Mouse (Mus musculus) heart, embryonic 14.5 days (tissue): ENCODE data around the gene Sphk2. TPM values are rescaled to one million over a fixed set of nuclear protein-coding genes. Genes with fewer than 3 reads are reported as not detected.

ENCODE experiments used
- ATAC-seq: fragments of 200-750 bp; cut with Nextera tagmentation; 2 replicates; pipeline ENCODE4 v1.8.0; 2017; ENCODE audit warnings: low read depth, moderate TSS enrichment; ENCODE audit not compliant: insufficient number of reproducible peaks, insufficient read depth, low FRiP score
- H3K27ac ChIP-seq, 2 experiments: fragments of 200-500 bp in 1 of 2; fragments of 300-500 bp in 1 of 2; sonication (generic) in 1 of 2; replicated peaks in 1 of 2; 2 replicates each; pipeline ENCODE4 v1.5.1; 2012 to 2014; ENCODE audit warnings: low read depth in 2 of 2, low read length in 2 of 2, control low read depth in 1 of 2, mild to moderate bottlenecking in 1 of 2, mixed read lengths in 1 of 2; ENCODE audit not compliant: control insufficient read depth in 1 of 2, insufficient read depth in 1 of 2
- H3K27me3 ChIP-seq: fragments of 300-500 bp; sonication (generic); 2 replicates; pipeline ENCODE4 v1.6.1; 2014; ENCODE audit warnings: mild to moderate bottlenecking, low read length, control low read depth; ENCODE audit not compliant: control insufficient read depth, insufficient read depth
- H3K36me3 ChIP-seq: fragments of 300-500 bp; sonication (generic); 2 replicates; pipeline ENCODE4 v1.6.1; 2014; ENCODE audit warnings: mild to moderate bottlenecking, control low read depth, low read length, mixed read lengths; ENCODE audit not compliant: control insufficient read depth, insufficient read depth
- H3K4me1 ChIP-seq, 2 experiments: fragments of 200-500 bp in 1 of 2; fragments of 300-500 bp in 1 of 2; sonication (generic) in 1 of 2; 2 replicates each; pipeline ENCODE4 v1.6.1; 2012 to 2014; ENCODE audit warnings: low read length in 2 of 2, control low read depth in 1 of 2, mixed read lengths in 1 of 2; ENCODE audit not compliant: control insufficient read depth in 2 of 2, insufficient read depth in 2 of 2
- H3K4me2 ChIP-seq: fragments of 300-500 bp; sonication (generic); 2 replicates; pipeline ENCODE4 v1.6.1; 2014; ENCODE audit warnings: mild to moderate bottlenecking, low read length
- H3K4me3 ChIP-seq, 2 experiments: fragments of 200-500 bp in 1 of 2; fragments of 300-500 bp in 1 of 2; sonication (generic) in 1 of 2; 2 replicates each; pipeline ENCODE4 v1.5.1; 2012 to 2014; ENCODE audit warnings: low read length in 2 of 2, mild to moderate bottlenecking in 2 of 2, control low read depth in 1 of 2, low read depth in 1 of 2, moderate library complexity in 1 of 2; ENCODE audit not compliant: control insufficient read depth in 1 of 2, insufficient read depth in 1 of 2
- H3K9ac ChIP-seq: fragments of 300-500 bp; sonication (generic); 2 replicates; pipeline ENCODE4 v1.6.1; 2014; ENCODE audit warnings: mild to moderate bottlenecking, low read length
- H3K9me3 ChIP-seq: fragments of 300-500 bp; sonication (generic); 2 replicates; pipeline ENCODE4 v1.6.1; 2016; ENCODE audit warnings: low read length, control low read depth; ENCODE audit not compliant: control insufficient read depth
- WGBS: fragments of 180-500 bp; shearing (Covaris S2); extraction: QIAGEN DNeasy Blood & Tissue Kit; methylation state at CpG from one replicate; pipeline ENCODE4 v1.1.7; 2014; 5-methylcytosine and 5-hydroxymethylcytosine counted together
- polyA plus RNA-seq: library from polyadenylated mRNA; unstranded; fragments of >200 nt; fragmentation: Nextera tagmentation; extraction: Ambion mirVana; gene quantifications from 2 replicates; pipeline ENCODE4 v1.2.1, GENCODE M21; 2014

Gene Sphk2
- polyA plus RNA-seq, 1 experiment from 2014 or later: 12.5 TPM

GRCm38 (mm10) chr7:45749401-45749800, 31.6 kb upstream of the Sphk2 start:
- Histone ChIP-seq H3K27ac (no peak overlapping the region), H3K9ac (no peak overlapping the region), H3K9me3 (no peaks in the 10 kb centered on the region), H3K27me3 (no peaks in the 10 kb centered on the region), H3K4me3 (no peak overlapping the region), H3K4me2 (no peak overlapping the region), H3K4me1 (peaks cover 7 to 9% of the 10 kb centered on the region in 2 experiments; a peak in 3 of 4 replicates), H3K36me3 (no peaks in the 10 kb centered on the region)
- WGBS: 41% methylated on average over 9 of the region's 10 CpGs
- no peak for ATAC-seq

- H3K4me1 ChIP-seq: peaks cover 7 to 9% of the 10 kb centered on the region in 2 experiments; a peak in 3 of 4 replicates
- no peak overlapping the region for H3K27ac ChIP-seq
- H3K9me3 ChIP-seq: no peaks in the 10 kb centered on the region
- H3K4me2 ChIP-seq: no peak overlapping the region
- H3K36me3 ChIP-seq: no peaks in the 10 kb centered on the region
- H3K9ac ChIP-seq: no peak overlapping the region
- H3K4me3 ChIP-seq: no peak overlapping the region
- ATAC-seq: no peak
- no peaks in the 10 kb centered on the region for H3K27me3 ChIP-seq
- WGBS: 67% methylated on average over 7 of the region's 7 CpGs
Measured at GRCm38 (mm10) chr7:45748110-45748509, 30.3 kb upstream of the Sphk2 start.

GRCm38 (mm10) chr7:45747450-45747849, 29.6 kb upstream of the Sphk2 start:
- Histone ChIP-seq H3K4me2 (no peak overlapping the region), H3K36me3 (no peaks in the 10 kb centered on the region), H3K9me3 (no peaks in the 10 kb centered on the region), H3K9ac (no peak overlapping the region), H3K4me1 (peaks cover 7 to 9% of the 10 kb centered on the region in 2 experiments; a peak in 3 of 4 replicates), H3K4me3 (no peak overlapping the region), H3K27me3 (no peaks in the 10 kb centered on the region), H3K27ac (no peak overlapping the region)
- 88% methylated on average over 5 of the region's 5 CpGs for WGBS
- no peak for ATAC-seq

GRCm38 (mm10) chr7:45746518-45746917, 28.7 kb upstream of the Sphk2 start:
- no peak for ATAC-seq
- peaks cover 9 to 10% of the 10 kb centered on the region in 2 experiments; a peak in 3 of 4 replicates for H3K4me1 ChIP-seq
- 57% methylated on average over 6 of the region's 6 CpGs for WGBS

GRCm38 (mm10) chr7:45744387-45744786, 26.6 kb upstream of the Sphk2 start:
- H3K27ac ChIP-seq: no peak overlapping the region
- ATAC-seq: no peak
- 23% methylated on average over 2 of the region's 2 CpGs for WGBS

More at GRCm38 (mm10) chr7:45746518-45746917, 28.7 kb upstream of the Sphk2 start:
- Histone ChIP-seq H3K4me2 (no peak overlapping the region), H3K9ac (no peak overlapping the region), H3K27ac (no peak overlapping the region), H3K4me3 (no peak overlapping the region), H3K9me3 (no peaks in the 10 kb centered on the region), H3K27me3 (no peaks in the 10 kb centered on the region), H3K36me3 (no peaks in the 10 kb centered on the region)

GRCm38 (mm10) chr7:45742338-45742737, 24.5 kb upstream of the Sphk2 start:
- Histone ChIP-seq H3K4me1 (peaks cover 0 to 3% of the 10 kb centered on the region in 2 experiments; a peak in 1 of 4 replicates), H3K9me3 (no peaks in the 10 kb centered on the region), H3K27ac (no peak overlapping the region), H3K36me3 (no peaks in the 10 kb centered on the region), H3K9ac (no peak overlapping the region), H3K27me3 (no peaks in the 10 kb centered on the region), H3K4me2 (peak overlapping the region; percentile 55), H3K4me3 (peak overlapping the region; percentile 24 to 29; a peak in 3 of 4 replicates)
- 32% methylated on average over 19 of the region's 19 CpGs for WGBS
- no peak for ATAC-seq

More at GRCm38 (mm10) chr7:45744387-45744786, 26.6 kb upstream of the Sphk2 start:
- Histone ChIP-seq H3K4me2 (no peak overlapping the region), H3K27me3 (no peaks in the 10 kb centered on the region), H3K4me1 (peaks cover 5 to 9% of the 10 kb centered on the region in 2 experiments; a peak in 2 of 4 replicates), H3K36me3 (no peaks in the 10 kb centered on the region), H3K4me3 (no peak overlapping the region), H3K9me3 (no peaks in the 10 kb centered on the region), H3K9ac (no peak overlapping the region)

GRCm38 (mm10) chr7:45741777-45742176, 24.0 kb upstream of the Sphk2 start:
- Histone ChIP-seq H3K27me3 (no peaks in the 10 kb centered on the region), H3K36me3 (no peaks in the 10 kb centered on the region), H3K4me1 (peaks cover 0 to 3% of the 10 kb centered on the region in 2 experiments; a peak in 1 of 4 replicates), H3K9me3 (no peaks in the 10 kb centered on the region), H3K4me2 (peak overlapping the region; percentile 55), H3K4me3 (peak overlapping the region; percentile 24 to 29; a peak in 3 of 4 replicates), H3K9ac (peak overlapping the region; percentile 27; the same call in 1 of the 2 replicates), H3K27ac (no peak overlapping the region)
- ATAC-seq: no peak
- WGBS: 39% methylated on average over 11 of the region's 11 CpGs

GRCm38 (mm10) chr7:45741308-45741707, 23.5 kb upstream of the Sphk2 start:
- Histone ChIP-seq H3K9ac (0 out of 2 replicates have a peak overlapping the region, but pooled peaks have one; percentile 27), H3K4me1 (peaks cover 0 to 3% of the 10 kb centered on the region in 2 experiments; a peak in 1 of 4 replicates), H3K36me3 (no peaks in the 10 kb centered on the region), H3K4me3 (no peak overlapping the region), H3K27me3 (no peaks in the 10 kb centered on the region), H3K9me3 (no peaks in the 10 kb centered on the region), H3K4me2 (no peak overlapping the region; the same call in 1 of the 2 replicates), H3K27ac (no peak overlapping the region)
- 73% methylated on average over 12 of the region's 12 CpGs for WGBS
- ATAC-seq: no peak
